Mouse (Mus musculus) ovary, postnatal 10 days (tissue): ENCODE data around the gene Yrdc.

Source experiments
- DNase-seq: peaks from one replicate; pipeline ENCODE4 v3.0.0; 2022; ENCODE audit warnings: low spot score

Yrdc gene

GRCm38 (mm10) chr4:124850261-124850913, at the start of gene Yrdc:
Yrdc (plus strand) TSS chr4:124850679.
- peak; percentile 88 for DNase-seq

DNA sequence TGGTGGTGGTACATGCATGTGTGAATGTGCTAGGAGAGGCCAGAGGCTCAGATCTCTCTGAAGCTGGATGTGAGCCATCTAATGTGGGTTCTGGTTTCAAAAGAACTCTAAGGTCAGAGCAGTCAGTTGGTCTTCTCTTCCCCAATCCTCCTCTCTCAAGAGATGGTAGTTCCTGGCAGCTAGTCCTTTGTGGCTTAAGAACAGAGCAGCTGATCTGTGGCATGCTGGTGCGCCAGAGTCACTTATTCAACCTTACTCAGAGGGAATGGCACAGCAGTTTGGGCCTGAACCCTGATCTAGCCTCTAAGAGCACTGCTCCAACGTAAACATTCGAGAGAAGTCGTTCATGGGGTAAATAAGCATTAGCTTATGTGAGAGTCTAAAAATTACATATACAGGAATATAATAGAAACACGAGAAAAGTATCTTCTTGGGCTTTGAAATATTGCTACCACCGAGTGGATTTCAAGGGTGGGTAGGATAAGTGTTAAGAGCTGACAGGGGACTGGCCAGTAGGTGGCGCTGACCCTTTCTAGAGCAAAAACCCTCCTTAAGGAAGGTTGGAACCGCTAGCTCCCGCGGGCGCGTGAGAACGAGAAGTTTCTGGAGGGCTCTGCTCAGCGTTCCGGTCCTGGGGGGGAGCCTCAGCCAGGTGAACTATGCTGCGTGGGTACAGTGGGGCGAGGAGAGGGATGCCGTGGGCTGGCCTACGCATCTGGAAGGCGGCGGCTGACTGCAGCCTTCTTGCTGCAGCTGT, 48.7 kb upstream of the Yrdc start, which contains the start of gene Mtf1:
Gene Mtf1, plus strand, starts transcription at position 553 of the 757 bp plus-strand sequence.
- peak; percentile 57 for DNase-seq

DNA sequence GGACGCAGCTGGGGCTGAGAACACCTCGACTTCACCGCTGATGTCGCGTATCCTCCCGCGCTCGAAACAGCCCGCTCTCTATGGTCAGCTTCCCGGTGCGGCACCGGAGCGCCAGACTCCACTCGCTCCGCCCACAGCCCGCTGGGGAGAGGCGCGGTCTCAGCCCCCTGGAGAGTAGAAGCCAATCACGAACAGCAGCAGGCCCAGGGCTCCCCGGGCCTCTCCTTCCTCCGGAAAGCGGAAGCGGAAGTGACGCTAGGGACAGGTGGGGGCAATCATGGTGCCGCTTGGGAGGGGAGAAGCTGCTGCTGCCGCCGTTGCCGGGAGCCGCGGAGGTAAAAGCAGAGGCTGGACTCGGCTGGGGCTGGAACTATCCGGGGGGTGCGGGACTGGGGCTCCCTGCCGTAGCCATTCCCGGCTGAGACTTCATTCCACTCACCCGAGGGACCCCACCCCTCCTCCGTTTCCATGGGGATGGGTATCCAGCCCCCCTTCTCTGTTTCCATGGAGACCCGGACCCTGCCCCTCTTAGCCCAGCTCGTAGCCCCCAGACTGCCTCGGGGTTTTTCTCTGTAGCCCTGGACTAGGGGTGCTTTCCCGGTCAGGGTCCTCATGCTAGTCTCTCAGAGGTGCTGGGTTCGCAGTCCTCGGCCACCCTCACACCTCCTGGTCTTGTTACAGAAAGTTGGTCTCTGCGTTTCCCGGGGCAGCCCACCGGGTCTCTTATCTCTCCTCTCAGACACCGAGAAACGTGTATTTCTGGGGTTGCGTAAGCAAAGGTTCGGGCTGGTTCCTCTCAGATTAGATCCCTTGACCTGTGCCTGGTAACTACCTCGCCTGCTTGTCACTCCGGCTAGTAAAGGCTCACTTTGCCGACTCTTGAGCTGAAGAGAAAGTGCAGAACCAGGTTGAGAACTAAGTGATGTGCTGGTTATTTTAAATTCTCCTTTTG, 47.9 kb upstream of the Yrdc start:
- DNase-seq = peak; percentile 91

DNA sequence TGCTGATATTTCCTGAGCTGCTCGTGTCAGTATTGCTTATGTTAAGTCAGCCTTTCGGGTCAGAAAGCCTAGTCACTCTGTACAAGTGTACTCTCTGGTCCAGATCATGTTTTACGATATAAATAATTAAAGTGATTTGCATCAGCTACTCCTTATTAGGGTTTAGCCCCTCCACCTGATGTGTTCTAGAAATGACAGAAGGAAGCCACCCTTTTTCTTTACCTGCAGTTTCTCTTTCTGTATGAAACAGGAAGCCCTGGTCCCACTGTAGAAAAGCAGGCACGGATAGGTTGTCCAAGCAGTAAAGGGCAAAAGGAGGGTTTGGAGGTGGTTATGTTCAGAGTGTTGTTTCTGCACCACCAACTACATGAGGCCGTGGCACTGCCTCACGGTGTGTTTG, 47.1 kb upstream of the Yrdc start:
- DNase-seq = no peak

DNA sequence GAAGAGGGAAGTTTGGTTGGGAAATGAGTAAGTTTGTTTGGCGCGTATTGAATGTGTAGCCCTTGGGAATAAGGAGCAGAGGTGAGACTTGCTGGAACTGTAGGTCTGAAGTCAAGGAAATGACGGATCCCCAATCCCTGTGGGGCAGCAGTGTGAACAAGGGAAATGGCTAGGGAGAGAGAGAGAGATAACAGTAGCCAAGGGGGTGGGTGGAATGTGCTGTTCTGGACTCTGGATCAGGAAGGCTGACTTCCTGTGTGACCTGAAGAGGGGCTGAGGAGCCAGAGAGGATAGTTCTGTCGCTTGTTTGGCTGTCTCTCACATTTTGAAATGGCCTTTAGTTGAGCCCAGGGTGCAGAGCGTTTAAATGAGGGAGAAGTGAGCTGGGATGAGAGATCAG, 42.0 kb upstream of the Yrdc start:
- no peak for DNase-seq

- DNase-seq = no peak
These were observed 41.2 kb upstream of the Yrdc start for GRCm38 (mm10) chr4:124809136-124809883.

DNA sequence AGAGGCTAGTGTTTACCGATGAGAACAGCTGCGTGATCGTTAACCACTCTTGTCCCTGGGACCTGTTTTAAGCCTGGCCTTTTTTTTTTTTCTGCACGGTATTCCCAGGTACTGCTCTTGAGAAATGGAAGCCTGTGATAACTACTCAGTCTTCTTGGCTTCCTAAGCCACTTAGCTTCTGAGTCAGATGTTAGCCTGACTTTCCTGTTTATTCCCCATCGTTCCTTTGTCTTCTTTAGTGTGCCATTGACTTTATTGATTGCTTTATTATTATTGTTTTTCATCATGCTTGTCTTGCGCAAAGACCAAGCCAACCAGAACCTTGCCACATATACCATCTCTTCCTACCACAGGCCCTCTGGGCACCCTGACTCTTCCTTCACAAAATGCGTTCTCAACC, 40.4 kb upstream of the Yrdc start:
- DNase-seq = no peak

GRCm38 (mm10) chr4:124811347-124811975, 39.0 kb upstream of the Yrdc start:
- no peak for DNase-seq

- DNase-seq = no peak
These were observed 34.6 kb upstream of the Yrdc start for GRCm38 (mm10) chr4:124815901-124816300.

GRCm38 (mm10) chr4:124817803-124818202, 32.7 kb upstream of the Yrdc start:
- DNase-seq = no peak

DNA sequence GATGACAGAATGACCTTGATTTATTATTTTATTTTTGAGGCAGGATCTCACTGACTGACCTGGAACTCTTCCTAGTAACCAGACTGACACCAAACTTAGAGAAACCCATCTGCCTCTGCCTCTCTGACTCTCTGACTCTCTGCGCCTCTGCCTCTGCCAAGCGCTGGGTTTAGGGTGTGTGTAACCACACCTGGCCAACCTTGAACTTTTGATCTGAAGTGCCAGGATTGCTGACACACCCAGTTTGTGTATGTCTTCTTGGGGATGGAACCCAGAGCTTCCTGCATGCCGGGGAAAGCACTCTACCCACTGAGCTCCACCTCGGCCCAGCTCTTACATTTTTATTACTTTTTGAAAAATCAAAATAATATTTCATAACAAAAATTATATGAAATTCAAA, 31.6 kb upstream of the Yrdc start:
- no peak for DNase-seq

- DNase-seq = no peak
These were observed 25.5 kb upstream of the Yrdc start for GRCm38 (mm10) chr4:124824967-124825366.

DNA sequence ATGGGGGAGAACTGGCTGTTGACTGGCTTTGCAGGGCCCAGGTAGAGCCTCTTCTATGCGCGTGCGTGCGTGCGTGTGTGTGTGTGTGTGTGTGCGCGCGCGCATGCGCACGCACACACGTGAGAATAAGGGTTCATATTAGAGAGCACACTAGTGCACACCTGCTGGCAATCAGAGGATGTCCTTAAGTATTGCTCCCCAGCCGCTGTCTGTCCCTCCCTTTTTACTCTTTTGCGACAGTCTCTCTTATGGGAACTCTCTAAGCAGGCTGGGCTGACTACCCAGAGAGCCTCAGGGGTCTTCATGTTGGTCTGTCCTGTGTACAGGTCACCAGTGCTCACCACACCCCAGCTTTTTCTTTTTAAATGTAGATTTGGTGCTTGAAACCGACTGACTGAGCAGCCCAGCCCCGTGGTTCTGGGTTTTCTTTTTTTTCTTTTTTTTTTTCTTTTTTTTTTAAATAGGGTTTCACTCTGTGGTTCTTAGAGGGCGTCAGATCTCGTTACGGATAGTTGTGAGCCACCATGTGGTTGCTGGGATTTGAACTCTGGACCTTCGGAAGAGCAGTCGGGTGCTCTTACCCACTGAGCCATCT, 25.0 kb upstream of the Yrdc start:
- DNase-seq = no peak

DNA sequence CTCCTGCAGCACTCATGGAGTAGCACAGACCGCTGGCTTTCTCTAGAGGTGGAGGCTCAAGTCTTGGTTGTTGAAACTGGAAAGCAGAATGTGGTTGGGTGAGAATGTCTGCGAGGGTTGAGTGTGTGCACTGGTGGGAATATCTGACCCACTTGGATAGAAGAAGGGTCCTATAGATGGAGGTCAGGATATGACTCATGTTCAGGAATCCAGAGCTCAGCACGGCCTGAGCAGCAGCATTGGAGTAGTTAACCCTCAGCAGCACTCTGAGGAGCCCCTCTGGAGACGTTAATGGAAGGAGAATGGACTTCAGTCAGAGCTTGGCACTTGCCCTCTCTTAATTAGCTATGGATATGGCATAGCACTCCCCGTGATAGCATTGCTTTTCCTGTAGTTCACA, 20.8 kb upstream of the Yrdc start:
- no peak for DNase-seq

- DNase-seq = no peak
These were observed 17.7 kb upstream of the Yrdc start for GRCm38 (mm10) chr4:124832796-124833195.

DNA sequence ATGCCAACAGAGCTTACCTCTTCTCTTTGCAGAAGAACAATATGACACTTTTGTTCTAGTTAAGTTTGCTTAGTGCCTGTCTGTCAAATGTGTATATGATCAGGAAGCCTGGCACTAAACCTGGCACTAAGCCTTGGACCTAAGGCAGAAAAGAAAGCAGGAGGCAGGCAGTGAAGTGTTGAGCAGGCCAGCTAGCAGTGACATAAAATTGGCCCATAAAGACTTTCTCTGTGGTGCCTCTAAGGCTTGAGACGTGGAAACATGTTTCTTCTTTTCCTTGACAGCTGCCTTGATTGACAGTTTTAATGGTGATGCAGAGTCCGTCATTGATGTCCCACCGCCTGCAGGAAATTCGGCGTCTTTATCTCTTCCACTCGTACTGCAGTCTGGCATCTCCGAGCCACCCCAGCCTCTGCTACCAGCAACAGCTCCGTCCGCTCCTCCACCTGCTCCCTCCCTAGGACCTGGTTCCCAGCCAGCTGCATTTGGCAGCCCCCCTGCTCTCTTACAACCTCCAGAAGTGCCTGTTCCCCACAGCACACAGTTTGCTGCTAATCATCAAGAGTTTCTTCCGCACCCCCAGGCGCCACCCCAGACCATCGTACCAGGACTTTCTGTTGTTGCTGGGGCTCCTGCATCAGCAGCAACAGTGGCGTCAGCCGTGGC, 12.3 kb upstream of the Yrdc start:
- no peak for DNase-seq

- DNase-seq = no peak
These were observed 9.5 kb upstream of the Yrdc start for GRCm38 (mm10) chr4:124840998-124841397.

DNA sequence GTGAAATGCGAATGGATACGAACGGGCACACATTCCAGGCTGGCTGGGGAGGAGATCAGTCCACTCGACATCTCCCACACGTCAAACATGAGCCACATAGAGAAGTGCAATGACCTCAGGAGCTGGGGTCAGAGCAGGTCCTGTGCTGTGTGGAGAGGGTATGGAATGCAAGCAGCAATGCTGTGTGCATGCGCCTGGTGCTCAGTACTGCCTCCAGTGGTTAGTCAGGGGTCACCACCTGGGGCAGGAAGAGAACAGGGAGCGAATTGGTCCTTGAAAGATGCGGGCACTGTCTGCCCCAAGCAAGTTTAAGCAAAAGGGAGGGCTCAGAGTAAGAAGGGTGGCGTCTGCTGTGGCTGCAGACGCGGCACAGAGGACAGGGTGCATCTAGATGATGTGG, 7.0 kb upstream of the Yrdc start:
- DNase-seq = no peak

- peak; percentile 42 for DNase-seq
These were observed 2.9 kb upstream of the Yrdc start for GRCm38 (mm10) chr4:124847573-124847972.

DNA sequence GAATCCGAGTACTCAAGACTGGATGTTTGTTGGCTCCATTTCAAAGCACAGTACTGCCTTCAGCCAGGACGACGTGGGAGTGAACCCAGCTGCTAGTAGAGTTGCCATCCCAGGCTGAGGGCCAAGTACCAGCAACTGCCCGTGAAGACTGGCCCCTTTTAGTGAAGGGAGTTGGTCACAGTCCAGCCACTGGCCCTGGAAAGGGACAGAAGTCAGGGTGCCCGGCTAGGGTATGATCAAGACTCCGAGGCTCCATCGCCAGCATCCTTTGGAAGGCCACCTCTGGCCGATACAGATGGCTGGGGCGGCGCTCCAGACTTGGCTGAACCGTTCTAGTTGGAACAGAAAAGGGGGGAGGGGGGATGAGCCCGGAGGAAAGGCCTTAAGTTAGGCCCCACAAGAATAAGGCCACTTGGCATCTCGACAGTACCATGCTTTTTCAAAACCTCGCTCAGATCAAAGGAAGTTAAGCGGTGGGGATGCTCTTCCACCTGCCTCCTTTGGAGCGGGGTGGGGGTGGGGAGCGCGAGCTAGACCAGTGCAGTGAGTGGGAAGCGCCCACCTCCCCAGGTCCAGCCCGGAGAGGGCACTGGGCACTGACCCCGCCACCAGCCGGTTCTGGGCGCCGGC, 733 bp upstream of the Yrdc start:
- DNase-seq = peak; percentile 47
